Mouse (Mus musculus): Measurements from ENCODE around the gene Sms. TPM values are rescaled to one million over a fixed set of nuclear protein-coding genes. Genes with fewer than 3 reads are reported as not detected.

Sms gene
- polyA plus RNA-seq, 1 experiment from 2014 or later = 75.0 TPM

DNA sequence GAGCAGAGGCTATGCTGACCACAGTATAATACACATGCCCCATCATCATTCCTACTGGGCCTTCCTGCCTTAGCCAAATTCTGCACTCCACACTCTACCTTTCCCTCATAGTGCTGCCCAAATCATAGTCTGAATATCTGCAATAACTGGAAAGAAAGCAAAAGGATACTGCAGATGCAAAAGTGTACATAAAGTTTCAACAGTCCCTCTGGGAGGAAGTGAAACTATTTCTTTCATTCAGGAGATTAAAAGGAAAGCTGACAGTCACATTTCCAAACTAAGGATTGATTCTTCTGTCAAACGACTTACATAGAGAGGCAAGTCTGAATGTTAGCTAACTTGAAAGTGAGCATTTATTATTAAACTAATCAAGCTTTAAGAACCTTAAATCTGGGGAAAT lies 26.1 kb downstream of the Sms start:
- Histone ChIP-seq H3K9ac (ENCODE audit: low read depth, low read length) (no peak overlapping the region), H3K27me3 (ENCODE audit: insufficient read depth, low read length) (no peaks in the 10 kb centered on the region), H3K9me3 (replicated peaks; ENCODE audit: low read length) (no peaks in the 10 kb centered on the region), H3K36me3 (ENCODE audit: insufficient read depth, low read length) (no peaks in the 10 kb centered on the region), H3K27ac (no peak overlapping the region), H3K4me2 (ENCODE audit: low read length) (no peak overlapping the region), H3K4me1 (replicated peaks; ENCODE audit: insufficient read depth, low read length) (no peaks in the 10 kb centered on the region), H3K4me3 (replicated peaks; ENCODE audit: low read depth, low read length) (no peak overlapping the region)
- DNase-seq (ENCODE audit: low spot score) (no peak), ATAC-seq (replicated peaks; ENCODE audit: low FRiP score, low read depth) (no peak)
- no peak for TF ChIP-seq CTCF (IDR thresholded peaks at IDR 0.05; ENCODE audit: low read depth)
- 72% methylated on average over 1 of the region's 1 CpGs for WGBS

- no peaks in the 10 kb centered on the region for H3K4me1 ChIP-seq (replicated peaks; ENCODE audit: insufficient read depth, low read length)
- DNase-seq (ENCODE audit: low spot score) (peak; percentile 22), ATAC-seq (replicated peaks; ENCODE audit: low FRiP score, low read depth) (no peak)
- H3K4me2 ChIP-seq (ENCODE audit: low read length) = no peak overlapping the region
- no peak overlapping the region for H3K27ac ChIP-seq
- no peak overlapping the region for H3K9ac ChIP-seq (ENCODE audit: low read depth, low read length)
- TF ChIP-seq CTCF (IDR thresholded peaks at IDR 0.05; ENCODE audit: low read depth) = peak; percentile 63
- 67% methylated on average over 3 of the region's 3 CpGs for WGBS
- no peaks in the 10 kb centered on the region for H3K9me3 ChIP-seq (replicated peaks; ENCODE audit: low read length)
- no peaks in the 10 kb centered on the region for H3K27me3 ChIP-seq (ENCODE audit: insufficient read depth, low read length)
- H3K36me3 ChIP-seq (ENCODE audit: insufficient read depth, low read length) = no peaks in the 10 kb centered on the region
- no peak overlapping the region for H3K4me3 ChIP-seq (replicated peaks; ENCODE audit: low read depth, low read length)
Observed at GRCm38 (mm10) chrX:157462716-157463115, 29.4 kb downstream of the Sms start.

GRCm38 (mm10) chrX:157454430-157454829 lies 37.7 kb downstream of the Sms start:
- H3K27ac ChIP-seq = no peak overlapping the region
- no peak overlapping the region for H3K4me2 ChIP-seq (ENCODE audit: low read length)
- no peak overlapping the region for H3K9ac ChIP-seq (ENCODE audit: low read depth, low read length)
- H3K9me3 ChIP-seq (replicated peaks; ENCODE audit: low read length) = no peaks in the 10 kb centered on the region
- TF ChIP-seq CTCF (IDR thresholded peaks at IDR 0.05; ENCODE audit: low read depth) = peak; percentile 80
- ATAC-seq (replicated peaks; ENCODE audit: low FRiP score, low read depth) (no peak), DNase-seq (ENCODE audit: low spot score) (peak; percentile 33)
- no peaks in the 10 kb centered on the region for H3K4me1 ChIP-seq (replicated peaks; ENCODE audit: insufficient read depth, low read length)
- 52% methylated on average over 1 of the region's 1 CpGs for WGBS
- no peaks in the 10 kb centered on the region for H3K36me3 ChIP-seq (ENCODE audit: insufficient read depth, low read length)
- H3K27me3 ChIP-seq (ENCODE audit: insufficient read depth, low read length) = no peaks in the 10 kb centered on the region
- no peak overlapping the region for H3K4me3 ChIP-seq (replicated peaks; ENCODE audit: low read depth, low read length)

DNA sequence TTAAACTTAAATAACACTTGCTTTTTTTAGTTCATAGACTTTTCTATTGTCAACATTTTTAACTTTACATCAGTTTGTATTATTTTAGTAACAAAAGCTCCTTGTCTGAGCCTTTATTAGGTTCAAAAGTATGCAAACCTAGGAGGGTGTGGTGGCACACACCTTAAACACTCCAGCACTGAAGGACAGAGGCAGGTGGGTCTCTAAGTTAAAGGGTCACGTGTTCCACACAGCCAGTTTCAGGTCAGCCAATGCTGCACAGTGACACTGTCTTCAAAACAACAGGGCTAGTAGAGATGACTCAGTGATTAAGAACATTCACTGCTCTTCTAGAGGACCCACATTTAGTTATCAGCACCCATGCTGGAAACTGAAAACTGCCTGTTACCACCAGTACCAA lies 43.1 kb downstream of the Sms start:
- Histone ChIP-seq H3K27ac (no peak overlapping the region), H3K4me3 (replicated peaks; ENCODE audit: low read depth, low read length) (no peak overlapping the region), H3K9me3 (replicated peaks; ENCODE audit: low read length) (no peaks in the 10 kb centered on the region), H3K4me2 (ENCODE audit: low read length) (no peak overlapping the region), H3K36me3 (ENCODE audit: insufficient read depth, low read length) (no peaks in the 10 kb centered on the region), H3K4me1 (replicated peaks; ENCODE audit: insufficient read depth, low read length) (no peaks in the 10 kb centered on the region), H3K9ac (ENCODE audit: low read depth, low read length) (no peak overlapping the region), H3K27me3 (ENCODE audit: insufficient read depth, low read length) (no peaks in the 10 kb centered on the region)
- ATAC-seq (replicated peaks; ENCODE audit: low FRiP score, low read depth) (no peak), DNase-seq (ENCODE audit: low spot score) (no peak)
- WGBS = 70% methylated on average over 1 of the region's 1 CpGs
- no peak for TF ChIP-seq CTCF (IDR thresholded peaks at IDR 0.05; ENCODE audit: low read depth)

DNA sequence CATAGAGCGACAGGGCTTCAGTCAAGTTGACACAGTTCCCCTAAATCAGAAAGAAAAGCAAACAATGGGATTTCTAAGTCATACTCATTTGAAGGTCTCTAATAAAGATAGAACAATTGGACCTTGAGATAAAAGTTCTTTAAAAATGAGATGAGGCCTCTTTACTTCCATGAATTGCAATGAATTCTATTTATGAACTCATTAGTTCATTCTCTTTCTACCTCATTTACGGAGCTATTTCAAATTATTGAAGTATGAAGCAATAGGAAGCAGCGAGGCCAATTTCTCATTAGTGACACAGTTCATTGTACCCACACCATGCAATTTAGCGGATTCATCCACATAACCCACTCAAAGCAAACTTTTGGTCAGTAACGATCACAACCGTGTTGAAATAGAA lies 44.7 kb downstream of the Sms start:
- H3K27me3 ChIP-seq (ENCODE audit: insufficient read depth, low read length) = no peaks in the 10 kb centered on the region
- no peak overlapping the region for H3K9ac ChIP-seq (ENCODE audit: low read depth, low read length)
- DNase-seq (ENCODE audit: low spot score) = no peak
- no peak for TF ChIP-seq CTCF (IDR thresholded peaks at IDR 0.05; ENCODE audit: low read depth)
- H3K36me3 ChIP-seq (ENCODE audit: insufficient read depth, low read length) = no peaks in the 10 kb centered on the region
- no peak for ATAC-seq (replicated peaks; ENCODE audit: low FRiP score, low read depth)
- no peak overlapping the region for H3K4me3 ChIP-seq (replicated peaks; ENCODE audit: low read depth, low read length)
- H3K4me1 ChIP-seq (replicated peaks; ENCODE audit: insufficient read depth, low read length) = no peaks in the 10 kb centered on the region
- H3K9me3 ChIP-seq (replicated peaks; ENCODE audit: low read length) = no peaks in the 10 kb centered on the region
- H3K27ac ChIP-seq = no peak overlapping the region
- H3K4me2 ChIP-seq (ENCODE audit: low read length) = no peak overlapping the region
- 87% methylated on average over 6 of the region's 6 CpGs for WGBS

GRCm38 (mm10) chrX:157434768-157435167 lies 57.3 kb downstream of the Sms start:
- no peak for DNase-seq (ENCODE audit: low spot score)
- TF ChIP-seq CTCF (IDR thresholded peaks at IDR 0.05; ENCODE audit: low read depth) = no peak

DNA sequence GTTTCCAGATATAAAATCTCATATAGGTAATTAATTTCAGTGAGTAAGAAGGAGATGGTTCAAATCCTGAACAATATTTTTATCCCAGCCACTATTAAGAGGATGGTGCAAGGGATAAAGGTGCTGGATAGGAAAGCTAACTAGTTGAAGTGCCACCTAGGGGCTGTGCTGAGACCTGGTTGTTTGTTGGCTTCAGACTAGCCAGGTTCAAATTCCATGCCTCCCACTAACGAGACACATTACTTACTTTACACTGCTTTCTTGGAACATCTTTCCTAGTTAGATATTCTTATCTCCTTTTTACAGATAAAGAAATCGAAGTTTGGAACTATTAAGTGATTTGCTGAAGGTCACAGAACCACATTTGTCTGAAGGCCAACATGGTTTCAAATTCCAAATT lies 72.6 kb downstream of the Sms start:
- no peak overlapping the region for H3K9ac ChIP-seq (ENCODE audit: low read depth, low read length)
- H3K4me2 ChIP-seq (ENCODE audit: low read length) = no peak overlapping the region
- ATAC-seq (replicated peaks; ENCODE audit: low FRiP score, low read depth) (no peak), DNase-seq (ENCODE audit: low spot score) (no peak)
- no peak for TF ChIP-seq CTCF (IDR thresholded peaks at IDR 0.05; ENCODE audit: low read depth)
- H3K27ac ChIP-seq = no peak overlapping the region
- no peaks in the 10 kb centered on the region for H3K36me3 ChIP-seq (ENCODE audit: insufficient read depth, low read length)
- H3K27me3 ChIP-seq (ENCODE audit: insufficient read depth, low read length) = no peaks in the 10 kb centered on the region
- H3K4me3 ChIP-seq (replicated peaks; ENCODE audit: low read depth, low read length) = no peak overlapping the region
- no peaks in the 10 kb centered on the region for H3K9me3 ChIP-seq (replicated peaks; ENCODE audit: low read length)
- no peaks in the 10 kb centered on the region for H3K4me1 ChIP-seq (replicated peaks; ENCODE audit: insufficient read depth, low read length)
- WGBS = 64% methylated on average over 2 of the region's 2 CpGs

More at GRCm38 (mm10) chrX:157434768-157435167, 57.3 kb downstream of the Sms start:
- Histone ChIP-seq H3K4me1 (replicated peaks; ENCODE audit: insufficient read depth, low read length) (no peaks in the 10 kb centered on the region), H3K27ac (no peak overlapping the region), H3K9ac (ENCODE audit: low read depth, low read length) (no peak overlapping the region), H3K27me3 (ENCODE audit: insufficient read depth, low read length) (no peaks in the 10 kb centered on the region), H3K9me3 (replicated peaks; ENCODE audit: low read length) (no peaks in the 10 kb centered on the region), H3K4me2 (ENCODE audit: low read length) (no peak overlapping the region), H3K36me3 (ENCODE audit: insufficient read depth, low read length) (no peaks in the 10 kb centered on the region), H3K4me3 (replicated peaks; ENCODE audit: low read depth, low read length) (no peak overlapping the region)
- WGBS = 54% methylated on average over 1 of the region's 1 CpGs
- no peak for ATAC-seq (replicated peaks; ENCODE audit: low FRiP score, low read depth)
